Mouse (Mus musculus): ENCODE measurements around the gene Zfp870. TPM values are rescaled to one million over a fixed set of nuclear protein-coding genes. Genes with fewer than 3 reads are reported as not detected.
A peak's percentile ranks its signal among the peaks of the same experiment; 100 is the strongest.

Zfp870 gene
- polyA plus RNA-seq, 1 experiment from 2014 or later, result 4.9 TPM

- Histone ChIP-seq H3K27ac (ENCODE audit: low read length) (no peak within 1 kb of the TSS), H3K27me3 (replicated peaks; ENCODE audit: insufficient read depth, low read length) (no peaks in the 10 kb centered on the region), H3K36me3 (ENCODE audit: insufficient read depth, low read length) (no peaks in the 10 kb centered on the region), H3K9me3 (ENCODE audit: low read length) (no peaks in the 10 kb centered on the region), H3K9ac (replicated peaks; ENCODE audit: low read depth) (no peak within 1 kb of the TSS), H3K4me2 (replicated peaks; ENCODE audit: low read depth, low read length) (no peak within 1 kb of the TSS), H3K4me3 (ENCODE audit: low read depth, low read length) (no peak within 1 kb of the TSS), H3K4me1 (ENCODE audit: insufficient read depth, low read depth, low read length) (no peaks in the 10 kb centered on the region)
- WGBS, result 48% methylated on average over 2 of the region's 2 CpGs
- no peak for TF ChIP-seq EP300 (IDR thresholded peaks at IDR 0.05)
- ATAC-seq (no peak), DNase-seq (ENCODE audit: low spot score) (no peak)
Measured at GRCm38 (mm10) chr17:32917131-32917530, 25.7 kb upstream of the Zfp870 start, which contains the start of gene Cyp4f14. TSS of gene Cyp4f14 (minus strand) at chr17:32917342.

- TF ChIP-seq EP300 (IDR thresholded peaks at IDR 0.05), result no peak
- TF ChIP-seq CTCF (IDR thresholded peaks at IDR 0.05), result no peak
- H3K36me3 ChIP-seq (ENCODE audit: insufficient read depth, low read length), result no peaks in the 10 kb centered on the region
- H3K9me3 ChIP-seq (ENCODE audit: low read length), result no peaks in the 10 kb centered on the region
- ATAC-seq, result no peak
- no peaks in the 10 kb centered on the region for H3K27me3 ChIP-seq (replicated peaks; ENCODE audit: insufficient read depth, low read length)
- no peak overlapping the region for H3K9ac ChIP-seq (replicated peaks; ENCODE audit: low read depth)
- H3K4me1 ChIP-seq (ENCODE audit: insufficient read depth, low read depth, low read length), result no peaks in the 10 kb centered on the region
- DNase-seq (ENCODE audit: low spot score), result no peak
- no peak overlapping the region for H3K27ac ChIP-seq (ENCODE audit: low read length)
- no peak overlapping the region for H3K4me3 ChIP-seq (ENCODE audit: low read depth, low read length)
- WGBS, result 82% methylated on average over 1 of the region's 1 CpGs
- H3K4me2 ChIP-seq (replicated peaks; ENCODE audit: low read depth, low read length), result no peak overlapping the region
Measured at GRCm38 (mm10) chr17:32916075-32916474, 24.6 kb upstream of the Zfp870 start.

- no peak for ATAC-seq
- Histone ChIP-seq H3K9me3 (ENCODE audit: low read length) (no peaks in the 10 kb centered on the region), H3K27me3 (replicated peaks; ENCODE audit: insufficient read depth, low read length) (no peaks in the 10 kb centered on the region), H3K36me3 (ENCODE audit: insufficient read depth, low read length) (no peaks in the 10 kb centered on the region), H3K9ac (replicated peaks; ENCODE audit: low read depth) (no peak overlapping the region), H3K27ac (ENCODE audit: low read length) (no peak overlapping the region), H3K4me3 (ENCODE audit: low read depth, low read length) (no peak overlapping the region), H3K4me1 (ENCODE audit: insufficient read depth, low read depth, low read length) (no peaks in the 10 kb centered on the region), H3K4me2 (replicated peaks; ENCODE audit: low read depth, low read length) (no peak overlapping the region)
- 74% methylated on average over 10 of the region's 10 CpGs for WGBS
- DNase-seq (ENCODE audit: low spot score), result no peak
- no peak for TF ChIP-seq EP300 (IDR thresholded peaks at IDR 0.05)
- no peak for TF ChIP-seq CTCF (IDR thresholded peaks at IDR 0.05)
Measured at GRCm38 (mm10) chr17:32906172-32906571, 14.7 kb upstream of the Zfp870 start.

GRCm38 (mm10) chr17:32905239-32905638, 13.8 kb upstream of the Zfp870 start:
- H3K36me3 ChIP-seq (ENCODE audit: insufficient read depth, low read length), result no peaks in the 10 kb centered on the region
- peak; percentile 29 for DNase-seq (ENCODE audit: low spot score)
- no peak for ATAC-seq
- no peak overlapping the region for H3K9ac ChIP-seq (replicated peaks; ENCODE audit: low read depth)
- TF ChIP-seq CTCF (IDR thresholded peaks at IDR 0.05) (peak; percentile 72), EP300 (IDR thresholded peaks at IDR 0.05) (no peak)
- no peak overlapping the region for H3K27ac ChIP-seq (ENCODE audit: low read length)
- H3K4me3 ChIP-seq (ENCODE audit: low read depth, low read length), result no peak overlapping the region
- 17% methylated on average over 19 of the region's 19 CpGs for WGBS
- no peaks in the 10 kb centered on the region for H3K9me3 ChIP-seq (ENCODE audit: low read length)
- H3K4me2 ChIP-seq (replicated peaks; ENCODE audit: low read depth, low read length), result no peak overlapping the region
- H3K4me1 ChIP-seq (ENCODE audit: insufficient read depth, low read depth, low read length), result no peaks in the 10 kb centered on the region
- no peaks in the 10 kb centered on the region for H3K27me3 ChIP-seq (replicated peaks; ENCODE audit: insufficient read depth, low read length)

GRCm38 (mm10) chr17:32904414-32904813, 13.0 kb upstream of the Zfp870 start:
- H3K4me3 ChIP-seq (ENCODE audit: low read depth, low read length), result no peak overlapping the region
- DNase-seq (ENCODE audit: low spot score) (no peak), ATAC-seq (no peak)

GRCm38 (mm10) chr17:32901751-32902525, 10.5 kb upstream of the Zfp870 start:
- no peak overlapping the region for H3K4me3 ChIP-seq (ENCODE audit: low read depth, low read length)
- 50% methylated on average over 1 of the region's 1 CpGs for WGBS
- no peak overlapping the region for H3K4me2 ChIP-seq (replicated peaks; ENCODE audit: low read depth, low read length)
- H3K27me3 ChIP-seq (replicated peaks; ENCODE audit: insufficient read depth, low read length), result no peaks in the 10 kb centered on the region
- H3K4me1 ChIP-seq (ENCODE audit: insufficient read depth, low read depth, low read length), result no peaks in the 10 kb centered on the region
- ATAC-seq (no peak), DNase-seq (ENCODE audit: low spot score) (no peak)
- H3K9me3 ChIP-seq (ENCODE audit: low read length), result no peaks in the 10 kb centered on the region
- H3K9ac ChIP-seq (replicated peaks; ENCODE audit: low read depth), result no peak overlapping the region
- no peak overlapping the region for H3K27ac ChIP-seq (ENCODE audit: low read length)
- H3K36me3 ChIP-seq (ENCODE audit: insufficient read depth, low read length), result no peaks in the 10 kb centered on the region
- TF ChIP-seq EP300 (IDR thresholded peaks at IDR 0.05) (no peak), CTCF (IDR thresholded peaks at IDR 0.05) (no peak)

More at GRCm38 (mm10) chr17:32904414-32904813, 13.0 kb upstream of the Zfp870 start:
- no peaks in the 10 kb centered on the region for H3K9me3 ChIP-seq (ENCODE audit: low read length)
- H3K9ac ChIP-seq (replicated peaks; ENCODE audit: low read depth), result no peak overlapping the region
- no peaks in the 10 kb centered on the region for H3K27me3 ChIP-seq (replicated peaks; ENCODE audit: insufficient read depth, low read length)
- no peaks in the 10 kb centered on the region for H3K4me1 ChIP-seq (ENCODE audit: insufficient read depth, low read depth, low read length)
- no peak overlapping the region for H3K27ac ChIP-seq (ENCODE audit: low read length)
- H3K4me2 ChIP-seq (replicated peaks; ENCODE audit: low read depth, low read length), result no peak overlapping the region
- TF ChIP-seq EP300 (IDR thresholded peaks at IDR 0.05) (no peak), CTCF (IDR thresholded peaks at IDR 0.05) (peak; percentile 59)
- H3K36me3 ChIP-seq (ENCODE audit: insufficient read depth, low read length), result no peaks in the 10 kb centered on the region
- 47% methylated on average over 2 of the region's 2 CpGs for WGBS
